Mouse (Mus musculus): ENCODE measurements at regions not wholly inside any gene's neighbourhood (a gene's known extent, or its start where the extent isn't known, plus 50 kb on each side); places are given as distances from the start of the nearest gene placed in this dataset.

DNA sequence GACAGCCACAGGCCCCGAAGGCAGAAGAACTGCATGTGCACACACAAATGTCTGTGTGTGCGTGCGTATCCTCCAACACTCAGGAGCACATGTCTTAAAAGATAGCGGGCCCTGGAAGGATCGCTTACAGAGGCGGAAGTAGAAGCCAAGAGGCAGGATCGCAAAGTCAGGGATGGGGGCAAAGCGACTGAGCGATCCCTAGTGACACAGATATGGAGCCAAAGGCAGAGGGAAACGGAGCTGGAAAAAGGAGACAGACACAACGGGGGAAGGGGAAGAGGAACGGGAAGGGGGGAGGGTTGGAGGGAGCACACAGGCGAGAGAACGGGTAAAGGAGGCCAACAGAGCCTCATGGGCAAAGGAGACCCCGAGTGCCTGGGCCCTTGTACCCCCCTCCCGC, 129.8 kb upstream of the Lhx5 start:
- H3K4me3 ChIP-seq (replicated peaks; ENCODE audit: low read length) = peak overlapping the region; percentile 72
- peaks cover 75% of the 10 kb centered on the region for H3K4me1 ChIP-seq (replicated peaks; ENCODE audit: low read depth, low read length)
- no peak for TF ChIP-seq NANOG (IDR thresholded peaks at IDR 0.05; ENCODE audit: borderline replicate concordance, low read length)
- no peak for TF ChIP-seq CTCF (conservative IDR thresholded peaks at IDR 0.05; ENCODE audit: low read length)
- TF ChIP-seq POU5F1 (IDR thresholded peaks at IDR 0.05; ENCODE audit: borderline replicate concordance, low read length) = no peak
- H3K9me3 ChIP-seq (ENCODE audit: low read length) = no peaks in the 10 kb centered on the region
- no peaks in the 10 kb centered on the region for H3K36me3 ChIP-seq (ENCODE audit: insufficient read depth, low read length)
- peaks cover 67% of the 10 kb centered on the region for H3K27me3 ChIP-seq (ENCODE audit: insufficient read depth, low read length)

DNA sequence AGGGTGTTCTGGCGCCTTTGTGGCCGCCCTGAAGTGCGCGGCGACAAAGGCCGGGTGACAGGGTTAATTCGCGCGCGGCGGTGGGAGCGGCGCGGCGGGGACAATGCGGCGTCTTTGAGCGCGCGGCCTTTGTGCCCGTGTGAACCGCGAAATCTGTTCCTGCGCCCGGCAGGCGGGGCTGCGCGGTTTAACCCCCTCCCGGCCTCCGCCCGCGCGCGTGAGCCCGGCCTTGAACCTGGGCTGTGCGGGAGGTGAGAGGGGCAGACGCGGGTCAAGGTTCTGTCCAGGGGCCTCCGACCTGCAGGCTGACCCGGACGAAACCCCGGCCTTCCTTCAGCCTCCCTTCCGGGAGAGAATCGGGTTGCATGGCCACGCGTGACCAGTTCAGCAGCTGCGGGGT, 129.2 kb upstream of the Lhx5 start:
- H3K4me3 ChIP-seq (replicated peaks; ENCODE audit: low read length) = peak overlapping the region; percentile 72
- no peak for TF ChIP-seq POU5F1 (IDR thresholded peaks at IDR 0.05; ENCODE audit: borderline replicate concordance, low read length)
- TF ChIP-seq CTCF (conservative IDR thresholded peaks at IDR 0.05; ENCODE audit: low read length) = no peak
- TF ChIP-seq NANOG (IDR thresholded peaks at IDR 0.05; ENCODE audit: borderline replicate concordance, low read length) = no peak
- no peaks in the 10 kb centered on the region for H3K36me3 ChIP-seq (ENCODE audit: insufficient read depth, low read length)
- peaks cover 68% of the 10 kb centered on the region for H3K27me3 ChIP-seq (ENCODE audit: insufficient read depth, low read length)
- H3K9me3 ChIP-seq (ENCODE audit: low read length) = no peaks in the 10 kb centered on the region
- peaks cover 69% of the 10 kb centered on the region for H3K4me1 ChIP-seq (replicated peaks; ENCODE audit: low read depth, low read length)

DNA sequence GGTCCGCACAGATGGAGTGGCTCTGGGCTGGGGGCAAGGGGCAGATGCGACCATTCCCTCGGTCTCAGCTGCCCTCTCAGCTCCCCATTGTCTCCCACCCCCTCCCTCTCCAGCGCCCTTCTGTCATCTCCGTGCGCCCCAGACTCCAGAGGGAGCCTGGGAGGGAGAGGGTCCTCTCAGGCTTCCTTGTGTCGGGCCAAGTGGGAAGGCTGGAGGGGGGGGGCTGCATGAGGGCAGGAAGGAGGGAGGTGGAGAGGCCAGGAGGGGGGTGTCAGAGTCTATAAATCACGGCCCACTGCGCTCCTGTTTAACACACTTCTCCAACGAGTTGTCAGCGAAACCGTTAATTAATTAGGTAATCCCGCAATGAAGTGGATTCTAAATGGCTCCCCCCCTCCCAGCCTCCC, 127.2 kb upstream of the Lhx5 start:
- H3K4me1 ChIP-seq (replicated peaks; ENCODE audit: low read depth, low read length) = peaks cover 49% of the 10 kb centered on the region

DNA sequence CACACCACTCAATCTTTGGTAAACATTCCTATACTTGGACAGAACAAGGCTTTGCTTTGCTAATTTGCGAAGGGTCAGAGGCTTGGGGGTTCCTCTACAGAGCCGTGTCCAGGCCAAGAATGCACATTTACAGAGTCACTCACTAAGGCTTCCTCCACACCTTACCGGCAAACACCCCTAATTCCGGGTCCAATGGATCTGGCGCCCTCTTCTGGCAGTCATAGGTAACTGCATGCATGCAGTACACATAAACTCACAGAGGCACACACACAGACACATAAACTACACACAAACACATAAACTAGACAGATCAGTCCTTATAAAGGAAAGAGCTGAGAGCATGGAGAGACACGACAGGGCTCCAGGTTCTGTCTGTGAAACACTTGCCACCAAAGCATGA, 119.2 kb upstream of the Lhx5 start:
- Histone ChIP-seq H3K4me3 (replicated peaks; ENCODE audit: low read length) (no peak overlapping the region), H3K27me3 (ENCODE audit: insufficient read depth, low read length) (peaks cover 54% of the 10 kb centered on the region), H3K4me1 (replicated peaks; ENCODE audit: low read depth, low read length) (0 out of 2 replicates have a peak, but pooled peaks cover under 1% of the 10 kb centered on the region), H3K36me3 (ENCODE audit: insufficient read depth, low read length) (no peaks in the 10 kb centered on the region), H3K9me3 (ENCODE audit: low read length) (no peaks in the 10 kb centered on the region)
- TF ChIP-seq NANOG (IDR thresholded peaks at IDR 0.05; ENCODE audit: borderline replicate concordance, low read length) (no peak), CTCF (conservative IDR thresholded peaks at IDR 0.05; ENCODE audit: low read length) (peak; percentile 98)

More for the DNA sequence above, 127.2 kb upstream of the Lhx5 start:
- H3K9me3 ChIP-seq (ENCODE audit: low read length) = no peaks in the 10 kb centered on the region
- H3K4me3 ChIP-seq (replicated peaks; ENCODE audit: low read length) = peak overlapping the region; percentile 66
- H3K27me3 ChIP-seq (ENCODE audit: insufficient read depth, low read length) = peaks cover 71% of the 10 kb centered on the region
- TF ChIP-seq NANOG (IDR thresholded peaks at IDR 0.05; ENCODE audit: borderline replicate concordance, low read length) (no peak), CTCF (conservative IDR thresholded peaks at IDR 0.05; ENCODE audit: low read length) (no peak), POU5F1 (IDR thresholded peaks at IDR 0.05; ENCODE audit: borderline replicate concordance, low read length) (no peak)
- no peaks in the 10 kb centered on the region for H3K36me3 ChIP-seq (ENCODE audit: insufficient read depth, low read length)

DNA sequence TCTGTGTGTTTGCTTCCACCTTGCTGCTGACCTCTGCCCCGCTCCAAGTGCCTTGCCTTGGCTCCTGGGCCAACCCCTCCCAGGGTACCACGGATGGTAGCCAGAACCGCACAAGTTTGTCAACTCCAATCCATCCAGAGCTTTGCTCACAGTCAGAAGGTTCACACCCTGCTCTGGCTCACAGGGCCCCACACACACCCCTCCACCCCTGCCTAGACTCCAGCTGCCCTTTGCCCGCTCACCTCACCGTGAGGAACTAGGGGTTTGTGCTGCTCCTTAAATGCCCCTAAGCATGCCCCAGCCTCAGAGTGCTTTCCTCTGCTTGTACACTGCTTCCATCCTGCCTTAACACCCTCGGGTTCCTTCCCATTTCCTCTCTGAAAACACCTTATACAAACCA, 117.5 kb upstream of the Lhx5 start:
- Histone ChIP-seq H3K4me1 (replicated peaks; ENCODE audit: low read depth, low read length) (0 out of 2 replicates have a peak, but pooled peaks cover 2% of the 10 kb centered on the region), H3K4me3 (replicated peaks; ENCODE audit: low read length) (no peak overlapping the region), H3K9me3 (ENCODE audit: low read length) (no peaks in the 10 kb centered on the region), H3K36me3 (ENCODE audit: insufficient read depth, low read length) (no peaks in the 10 kb centered on the region), H3K27me3 (ENCODE audit: insufficient read depth, low read length) (peaks cover 66% of the 10 kb centered on the region)
- TF ChIP-seq CTCF (conservative IDR thresholded peaks at IDR 0.05; ENCODE audit: low read length) (no peak), NANOG (IDR thresholded peaks at IDR 0.05; ENCODE audit: borderline replicate concordance, low read length) (no peak), POU5F1 (IDR thresholded peaks at IDR 0.05; ENCODE audit: borderline replicate concordance, low read length) (no peak)

DNA sequence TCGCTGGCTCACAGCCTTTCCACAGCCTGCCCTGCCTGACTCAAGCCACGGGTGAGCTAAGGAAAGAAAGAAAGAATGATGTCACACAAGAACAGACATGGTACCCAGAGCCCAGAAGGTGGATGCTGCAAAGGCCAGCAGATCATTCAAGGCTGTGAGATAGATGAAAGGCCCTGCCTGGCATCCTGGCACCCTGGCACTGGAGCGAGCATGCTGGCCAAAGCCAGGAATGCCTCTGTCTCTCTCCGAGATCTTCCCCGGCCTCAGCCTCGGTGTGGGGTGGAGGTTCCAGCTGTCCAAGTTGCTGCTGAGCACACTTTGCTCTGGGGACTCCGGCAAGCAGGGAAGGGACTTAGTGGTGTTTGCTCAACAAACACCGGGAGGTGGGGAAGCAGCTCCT, 116.4 kb upstream of the Lhx5 start:
- Histone ChIP-seq H3K9me3 (ENCODE audit: low read length) (no peaks in the 10 kb centered on the region), H3K4me3 (replicated peaks; ENCODE audit: low read length) (no peak overlapping the region), H3K27me3 (ENCODE audit: insufficient read depth, low read length) (peaks cover 74% of the 10 kb centered on the region), H3K36me3 (ENCODE audit: insufficient read depth, low read length) (no peaks in the 10 kb centered on the region), H3K4me1 (replicated peaks; ENCODE audit: low read depth, low read length) (0 out of 2 replicates have a peak, but pooled peaks cover 2% of the 10 kb centered on the region)
- TF ChIP-seq POU5F1 (IDR thresholded peaks at IDR 0.05; ENCODE audit: borderline replicate concordance, low read length) = no peak
- no peak for TF ChIP-seq NANOG (IDR thresholded peaks at IDR 0.05; ENCODE audit: borderline replicate concordance, low read length)

DNA sequence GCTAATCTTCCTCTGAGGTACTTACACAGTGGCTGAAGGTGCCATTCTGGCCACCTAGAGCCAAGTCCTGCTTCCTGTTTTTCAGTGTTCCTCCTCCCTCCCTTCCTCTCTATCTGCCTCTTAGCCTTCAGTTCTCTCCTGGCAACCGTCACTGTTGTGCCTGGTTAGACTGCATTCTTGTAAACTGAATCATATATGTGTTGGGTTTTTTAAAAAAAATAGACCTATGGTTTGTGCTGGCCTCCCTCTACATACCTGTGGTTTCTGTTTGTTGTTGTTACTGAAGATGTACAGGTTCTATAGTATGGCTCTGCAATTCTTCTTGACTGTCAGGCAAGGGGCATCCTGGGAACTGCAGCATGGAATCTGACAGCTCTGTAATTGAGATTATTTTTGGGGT, 112.5 kb upstream of the Lhx5 start:
- Histone ChIP-seq H3K27me3 (ENCODE audit: insufficient read depth, low read length) (peaks cover 89% of the 10 kb centered on the region), H3K4me1 (replicated peaks; ENCODE audit: low read depth, low read length) (peaks cover 29% of the 10 kb centered on the region), H3K9me3 (ENCODE audit: low read length) (no peaks in the 10 kb centered on the region), H3K36me3 (ENCODE audit: insufficient read depth, low read length) (no peaks in the 10 kb centered on the region), H3K4me3 (replicated peaks; ENCODE audit: low read length) (no peak overlapping the region)
- TF ChIP-seq NANOG (IDR thresholded peaks at IDR 0.05; ENCODE audit: borderline replicate concordance, low read length) (no peak), POU5F1 (IDR thresholded peaks at IDR 0.05; ENCODE audit: borderline replicate concordance, low read length) (no peak), CTCF (conservative IDR thresholded peaks at IDR 0.05; ENCODE audit: low read length) (no peak)

DNA sequence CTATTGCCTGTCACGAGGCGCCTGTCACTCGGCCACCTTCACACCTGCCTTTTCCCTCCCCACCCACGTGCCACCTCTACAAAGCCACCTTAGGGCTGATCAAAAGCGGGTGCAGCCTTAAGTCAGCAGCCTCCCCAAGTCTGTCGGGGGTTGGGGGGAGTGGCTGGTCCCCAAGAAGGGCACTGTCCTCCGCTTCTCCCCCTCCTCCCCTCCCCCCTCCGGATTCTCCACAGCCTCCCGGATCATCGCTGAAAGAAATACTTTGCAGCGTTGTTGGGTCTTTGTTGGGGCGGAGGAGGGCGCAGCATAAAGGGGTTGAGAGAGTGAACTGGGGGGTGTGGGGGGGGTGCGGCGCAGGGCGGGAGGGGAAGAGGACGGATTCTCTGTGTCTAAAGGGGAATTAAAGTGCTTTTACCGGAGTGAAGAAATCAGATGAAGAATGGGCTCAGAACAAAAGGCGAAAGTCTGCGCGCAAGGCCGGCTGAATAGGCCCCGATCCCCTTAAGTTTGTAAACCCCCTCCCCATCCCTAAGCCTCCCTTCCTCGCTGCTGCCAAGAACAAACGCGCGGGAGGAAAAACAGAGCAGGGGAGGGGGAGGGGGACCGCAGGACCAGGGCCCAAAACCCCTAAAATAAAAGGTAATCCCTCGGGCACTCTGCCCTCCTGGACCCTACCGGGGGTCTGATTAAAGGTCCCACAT, 109.3 kb upstream of the Lhx5 start:
- Histone ChIP-seq H3K36me3 (ENCODE audit: insufficient read depth, low read length) (no peaks in the 10 kb centered on the region), H3K27me3 (ENCODE audit: insufficient read depth, low read length) (peaks cover 89% of the 10 kb centered on the region), H3K4me3 (replicated peaks; ENCODE audit: low read length) (peak overlapping the region; percentile 57), H3K9me3 (ENCODE audit: low read length) (no peaks in the 10 kb centered on the region), H3K4me1 (replicated peaks; ENCODE audit: low read depth, low read length) (peaks cover 60% of the 10 kb centered on the region)
- TF ChIP-seq CTCF (conservative IDR thresholded peaks at IDR 0.05; ENCODE audit: low read length) (no peak), POU5F1 (IDR thresholded peaks at IDR 0.05; ENCODE audit: borderline replicate concordance, low read length) (0 out of 2 replicates have a peak, but pooled peaks have one; percentile 6), NANOG (IDR thresholded peaks at IDR 0.05; ENCODE audit: borderline replicate concordance, low read length) (no peak)

Data from E14TG2a.4 (cell line).